Mouse (Mus musculus) heart, adult 2 months (tissue): ENCODE measurements around the gene 9830107B12Rik. TPM values are rescaled to one million over a fixed set of nuclear protein-coding genes. Genes with fewer than 3 reads are reported as not detected.

ENCODE experiments used
- DNase-seq, 2 experiments: peaks; one replicate each; pipeline ENCODE4 v3.0.0; 2021
- H3K27ac ChIP-seq: fragments of 200-600 bp; 2 replicates; pipeline ENCODE4 v1.8.1; 2022
- H3K27me3 ChIP-seq: fragments of 200-500 bp; 2 replicates; pipeline ENCODE4 v1.6.1; 2012; ENCODE audit warnings: mild to moderate bottlenecking, low read length, inconsistent platforms, mixed read lengths; ENCODE audit not compliant: control insufficient read depth, insufficient read depth
- H3K36me3 ChIP-seq: fragments of 200-500 bp; 2 replicates; pipeline ENCODE4 v1.6.1; 2012; ENCODE audit warnings: low read length, inconsistent platforms; ENCODE audit not compliant: control insufficient read depth, insufficient read depth
- H3K4me1 ChIP-seq: fragments of 200-500 bp; 2 replicates; pipeline ENCODE4 v1.6.1; 2011; ENCODE audit warnings: low read length; ENCODE audit not compliant: control insufficient read depth, insufficient read depth
- H3K4me3 ChIP-seq: fragments of 200-600 bp; 2 replicates; pipeline ENCODE4 v1.8.1; 2022
- H3K79me2 ChIP-seq: fragments of 200-500 bp; replicated peaks from 2 replicates; pipeline ENCODE4 v1.6.1; 2012; ENCODE audit warnings: mild to moderate bottlenecking, inconsistent platforms, low read length, moderate library complexity, mixed read lengths; ENCODE audit not compliant: control insufficient read depth, insufficient read depth
- H3K9ac ChIP-seq: fragments of 200-500 bp; 2 replicates; pipeline ENCODE4 v1.6.1; 2012; ENCODE audit warnings: low read depth, mild to moderate bottlenecking, control low read depth, inconsistent platforms, low read length, mixed read lengths
- CTCF ChIP-seq: fragments of 200-600 bp; IDR thresholded peaks from 2 replicates; pipeline ENCODE4 v1.8.1; 2022; ENCODE audit warnings: antibody characterized with exemption, mild to moderate bottlenecking, moderate library complexity
- EP300 ChIP-seq: fragments of 200-500 bp; IDR thresholded peaks from 2 replicates; pipeline ENCODE4 v1.6.1; 2011; ENCODE audit warnings: low read depth, low read length, control low read depth; ENCODE audit not compliant: insufficient read depth
- POLR2A ChIP-seq: fragments of 200-500 bp; IDR thresholded peaks from 2 replicates; pipeline ENCODE4 v1.6.1; 2011; ENCODE audit warnings: mild to moderate bottlenecking, low read depth, low read length, control low read depth; ENCODE audit not compliant: insufficient read depth
- WGBS: fragments of 180-500 bp; shearing (Covaris S2); methylation state at CpG from one replicate; pipeline ENCODE4 v1.1.7; 2018; 5-methylcytosine and 5-hydroxymethylcytosine counted together
- intact Hi-C: fragments of 180-260 bp; cut with DNase I; formaldehyde crosslinking; loops from one replicate; pipeline ENCODE4 v1.15.1; 2025
- polyA plus RNA-seq: library from polyadenylated mRNA; depleted of rRNA; stranded (reverse); fragments of >200 nt; gene quantifications from 2 replicates; pipeline ENCODE4 v1.2.3, GENCODE M21; 2012; rRNA removed
- total RNA-seq, 2 experiments: library from RNA; stranded (reverse); gene quantifications; 2 replicates each; pipeline ENCODE4 v1.2.3; 2021

Gene 9830107B12Rik
- total and polyA plus RNA-seq, 3 experiments = 0.08 TPM; not detected in 2

DNA sequence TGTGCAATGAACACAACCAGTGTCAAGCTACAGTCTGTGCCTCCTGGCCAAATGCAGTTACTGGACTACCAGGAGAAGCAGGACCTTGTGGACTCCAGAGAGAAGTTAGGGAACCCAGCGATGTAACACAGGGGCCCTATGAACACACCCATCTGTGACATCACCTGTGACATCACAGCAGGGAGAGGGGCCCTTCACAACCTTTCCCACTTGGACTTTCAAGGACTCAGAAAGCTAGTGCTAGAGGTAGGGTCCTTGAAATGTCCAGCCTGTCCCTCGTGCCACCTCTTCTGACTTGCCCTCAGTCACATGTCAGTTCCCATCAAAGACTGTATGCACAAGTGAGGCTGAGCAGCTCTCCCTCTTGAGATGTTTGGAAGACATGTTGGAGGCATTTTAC, 56.6 kb downstream of the 9830107B12Rik start:
- no peaks in the 10 kb centered on the region for H3K27me3 ChIP-seq
- H3K79me2 ChIP-seq = no peaks in the 10 kb centered on the region
- no peak overlapping the region for H3K27ac ChIP-seq
- intact Hi-C loops = no loop called here
- DNase-seq = no peak
- H3K36me3 ChIP-seq = no peaks in the 10 kb centered on the region
- no peak overlapping the region for H3K9ac ChIP-seq
- no peaks in the 10 kb centered on the region for H3K4me1 ChIP-seq
- TF ChIP-seq POLR2A (no peak), CTCF (no peak), EP300 (no peak)
- WGBS = 76% methylated on average over 2 of the region's 2 CpGs
- H3K4me3 ChIP-seq = no peak overlapping the region

- DNase-seq = no peak
- H3K9ac ChIP-seq = no peak within 1 kb of the TSS
- H3K27ac ChIP-seq = no peak within 1 kb of the TSS
- intact Hi-C loops = no loop called here
- no peaks in the 10 kb centered on the region for H3K79me2 ChIP-seq
- no peaks in the 10 kb centered on the region for H3K27me3 ChIP-seq
- H3K4me3 ChIP-seq = no peak within 1 kb of the TSS
- TF ChIP-seq POLR2A (no peak), CTCF (no peak), EP300 (no peak)
- H3K36me3 ChIP-seq = no peaks in the 10 kb centered on the region
- H3K4me1 ChIP-seq = no peaks in the 10 kb centered on the region
Measured at GRCm38 (mm10) chr17:48089019-48089418, 57.0 kb downstream of the 9830107B12Rik start, which contains the start of gene 1700067P10Rik. Gene 1700067P10Rik, plus strand, starts transcription at chr17:48089319.

- TF ChIP-seq POLR2A (no peak), CTCF (no peak), EP300 (no peak)
- WGBS = 50% methylated on average over 3 of the region's 3 CpGs
- no peak overlapping the region for H3K4me3 ChIP-seq
- no peaks in the 10 kb centered on the region for H3K79me2 ChIP-seq
- H3K9ac ChIP-seq = no peak overlapping the region
- no peak for DNase-seq
- no peaks in the 10 kb centered on the region for H3K36me3 ChIP-seq
- H3K4me1 ChIP-seq = no peaks in the 10 kb centered on the region
- H3K27me3 ChIP-seq = no peaks in the 10 kb centered on the region; the same call in 1 of the 2 replicates
- intact Hi-C loops = no loop called here
- H3K27ac ChIP-seq = no peak overlapping the region
Measured at GRCm38 (mm10) chr17:48080626-48081025, 65.4 kb downstream of the 9830107B12Rik start.

Other genes starting within 250 kb of the 9830107B12Rik start
- gene Foxp4, start 221.6 kb downstream of the 9830107B12Rik start, total RNA-seq = 10 to 100 TPM; 10.0 to 11.7 TPM
- gene Foxp4, start 221.6 kb downstream of the 9830107B12Rik start, polyA plus RNA-seq = 10.2 and 13.7 TPM in 2 replicates
- not detected for gene 1700122O11Rik, start 108.0 kb downstream of the 9830107B12Rik start, total RNA-seq
- gene 1700122O11Rik, start 108.0 kb downstream of the 9830107B12Rik start, polyA plus RNA-seq = not detected in 2 replicates
- not detected for gene 1700067P10Rik, start 56.9 kb downstream of the 9830107B12Rik start, total RNA-seq
- gene 1700067P10Rik, start 56.9 kb downstream of the 9830107B12Rik start, polyA plus RNA-seq = not detected in 2 replicates
- not detected for gene A530064D06Rik, start 21.0 kb upstream of the 9830107B12Rik start, total RNA-seq
- gene A530064D06Rik, start 21.0 kb upstream of the 9830107B12Rik start, polyA plus RNA-seq = 0.18 and 0.20 TPM in 2 replicates
- under 1 TPM in 1 of 2 experiments, not detected in 1; 0.10 TPM for gene Trem1, start 86.5 kb upstream of the 9830107B12Rik start, total RNA-seq
- 0.09 and 0.10 TPM in 2 replicates for gene Trem1, start 86.5 kb upstream of the 9830107B12Rik start, polyA plus RNA-seq
- gene Trem3, start 101.5 kb upstream of the 9830107B12Rik start, total RNA-seq = under 1 TPM in 1 of 2 experiments, not detected in 1; 0.26 TPM
- 0.23 TPM in 1 of 2 replicates, not detected in the other for gene Trem3, start 101.5 kb upstream of the 9830107B12Rik start, polyA plus RNA-seq
- gene Treml4, start 118.0 kb upstream of the 9830107B12Rik start, total RNA-seq = under 1 TPM in 1 of 2 experiments, not detected in 1; 0.31 TPM
- gene Treml4, start 118.0 kb upstream of the 9830107B12Rik start, polyA plus RNA-seq = 0.76 and 1.9 TPM in 2 replicates
- gene Treml2, start 153.2 kb upstream of the 9830107B12Rik start, total RNA-seq = 1 to 10 TPM in 1 of 2 experiments, under 1 TPM in 1; 0.91 to 3.1 TPM
- 1.5 and 2.4 TPM in 2 replicates for gene Treml2, start 153.2 kb upstream of the 9830107B12Rik start, polyA plus RNA-seq
- gene B430306N03Rik, start 169.9 kb upstream of the 9830107B12Rik start, total RNA-seq = under 1 TPM; 0.14 to 0.57 TPM
- gene B430306N03Rik, start 169.9 kb upstream of the 9830107B12Rik start, polyA plus RNA-seq = 0.35 and 0.55 TPM in 2 replicates
- 1 to 10 TPM; 1.4 to 1.5 TPM for gene Trem2, start 200.1 kb upstream of the 9830107B12Rik start, total RNA-seq
- gene Trem2, start 200.1 kb upstream of the 9830107B12Rik start, polyA plus RNA-seq = 3.3 and 3.5 TPM in 2 replicates
- 1 to 10 TPM in 1 of 2 experiments, not detected in 1; 2.4 TPM for gene Treml1, start 213.6 kb upstream of the 9830107B12Rik start, total RNA-seq
- gene Treml1, start 213.6 kb upstream of the 9830107B12Rik start, polyA plus RNA-seq = 1.3 and 3.5 TPM in 2 replicates